Mouse (Mus musculus): ENCODE measurements around the gene Tmem252. TPM values are rescaled to one million over a fixed set of nuclear protein-coding genes. Genes with fewer than 3 reads are reported as not detected.
"Not testable (repeated sequence)": the region's sequence is repeated elsewhere in the genome, so short reads cannot be mapped to it uniquely, and the experiment has no call there.

The Tmem252 gene
- polyA plus RNA-seq, 1 experiment from 2014 or later, result 0.14 TPM

DNA sequence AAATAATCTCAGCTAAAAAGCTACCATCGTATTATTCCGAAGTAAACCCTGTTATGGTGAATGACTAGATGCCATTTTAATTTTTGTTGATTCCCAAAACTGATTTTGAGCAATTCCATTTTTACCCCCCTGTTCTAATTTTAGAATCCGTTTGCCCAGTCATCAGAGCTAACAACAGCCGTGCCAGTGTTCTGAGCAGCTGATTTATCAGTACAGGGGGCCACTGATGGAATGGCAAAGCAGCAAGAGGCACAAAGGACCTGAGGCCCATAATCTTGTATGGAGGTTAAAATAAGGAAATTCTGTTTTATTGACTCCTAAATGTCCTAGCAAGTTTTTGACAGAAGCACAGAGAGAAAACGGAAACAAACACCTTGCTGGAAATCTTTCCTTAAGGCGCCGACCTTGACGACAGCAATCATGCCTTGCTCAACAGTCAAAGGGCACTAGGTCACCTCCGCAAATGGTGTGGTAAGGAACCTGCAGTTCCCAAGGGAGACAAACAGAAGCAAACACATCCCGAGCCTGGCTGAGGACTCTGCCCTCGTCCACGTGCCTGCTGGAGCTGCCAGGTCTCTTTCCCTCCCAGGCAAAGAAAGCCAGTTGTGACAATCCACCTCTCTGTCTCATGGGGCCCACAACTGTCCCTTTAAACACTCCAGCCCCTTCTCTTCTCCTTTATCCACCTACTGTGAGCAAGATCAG, 9.4 kb downstream of the Tmem252 start:
- Histone ChIP-seq H3K9me3 (replicated peaks) (no peaks in the 10 kb centered on the region), H3K4me3 (replicated peaks) (no peak overlapping the region), H3K9ac (no peak overlapping the region), H3K27ac (replicated peaks) (no peak overlapping the region), H3K4me2 (no peak overlapping the region), H3K36me3 (replicated peaks) (no peaks in the 10 kb centered on the region), H3K4me1 (replicated peaks) (no peaks in the 10 kb centered on the region), H3K27me3 (no peaks in the 10 kb centered on the region)
- WGBS (ENCODE audit: insufficient replicate concordance), result 52% methylated on average over 12 of the region's 12 CpGs
- no peak for ATAC-seq (ENCODE audit: insufficient read depth)

DNA sequence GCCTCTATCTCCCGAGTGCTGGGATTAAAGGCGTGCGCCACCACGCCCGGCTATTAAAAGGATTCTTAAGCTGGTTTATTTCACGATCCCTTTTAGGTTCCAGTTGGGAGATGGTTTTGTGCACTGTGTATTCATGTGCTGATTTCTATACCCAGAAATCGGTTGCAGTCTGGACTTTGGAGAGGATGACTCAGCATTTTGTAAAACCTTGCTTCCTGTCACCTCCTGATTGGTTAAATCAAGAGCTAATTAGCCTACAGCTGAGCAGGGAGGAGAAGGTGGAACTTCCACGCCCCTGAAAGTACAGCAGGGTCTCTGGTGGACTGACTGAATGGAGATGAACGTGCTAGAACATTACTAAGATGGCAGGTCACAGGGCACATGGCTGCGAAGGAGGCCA, 12.6 kb downstream of the Tmem252 start:
- whole genome bisulfite sequencing (ENCODE audit: insufficient replicate concordance), result 67% methylated on average over 10 of the region's 10 CpGs
- Histone ChIP-seq H3K4me3 (replicated peaks) (no peak overlapping the region), H3K27ac (replicated peaks) (no peak overlapping the region), H3K4me2 (no peak overlapping the region), H3K9me3 (replicated peaks) (no peaks in the 10 kb centered on the region), H3K27me3 (no peaks in the 10 kb centered on the region), H3K36me3 (replicated peaks) (no peaks in the 10 kb centered on the region), H3K9ac (no peak overlapping the region), H3K4me1 (replicated peaks) (no peaks in the 10 kb centered on the region)
- no peak for ATAC-seq (ENCODE audit: insufficient read depth)

DNA sequence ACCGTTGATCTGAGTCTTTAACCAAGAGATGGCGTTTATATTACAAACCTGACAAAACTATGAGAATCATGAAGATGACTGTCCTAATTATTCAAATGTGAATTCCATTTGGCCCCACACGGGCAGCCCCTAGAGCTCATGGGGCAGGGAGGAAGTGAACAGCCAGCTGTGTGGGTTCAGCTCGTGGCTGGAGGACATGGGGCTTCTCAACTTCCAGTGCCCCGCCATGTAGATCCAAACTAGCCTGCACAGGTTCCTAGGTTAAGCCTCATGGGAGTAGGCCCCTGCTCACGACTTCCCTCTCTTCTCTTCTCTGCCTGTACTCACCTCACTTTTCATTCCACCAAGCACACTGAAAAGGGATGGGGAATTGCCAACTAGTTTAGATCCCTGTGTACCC, 14.5 kb downstream of the Tmem252 start:
- no peak overlapping the region for H3K9ac ChIP-seq
- H3K9me3 ChIP-seq (replicated peaks), result no peaks in the 10 kb centered on the region
- no peak for ATAC-seq (ENCODE audit: insufficient read depth)
- H3K27ac ChIP-seq (replicated peaks), result no peak overlapping the region
- H3K4me2 ChIP-seq, result no peak overlapping the region
- H3K27me3 ChIP-seq, result no peaks in the 10 kb centered on the region
- H3K4me1 ChIP-seq (replicated peaks), result no peaks in the 10 kb centered on the region
- whole genome bisulfite sequencing (ENCODE audit: insufficient replicate concordance), result 49% methylated on average over 6 of the region's 6 CpGs
- H3K4me3 ChIP-seq (replicated peaks), result no peak overlapping the region
- no peaks in the 10 kb centered on the region for H3K36me3 ChIP-seq (replicated peaks)

DNA sequence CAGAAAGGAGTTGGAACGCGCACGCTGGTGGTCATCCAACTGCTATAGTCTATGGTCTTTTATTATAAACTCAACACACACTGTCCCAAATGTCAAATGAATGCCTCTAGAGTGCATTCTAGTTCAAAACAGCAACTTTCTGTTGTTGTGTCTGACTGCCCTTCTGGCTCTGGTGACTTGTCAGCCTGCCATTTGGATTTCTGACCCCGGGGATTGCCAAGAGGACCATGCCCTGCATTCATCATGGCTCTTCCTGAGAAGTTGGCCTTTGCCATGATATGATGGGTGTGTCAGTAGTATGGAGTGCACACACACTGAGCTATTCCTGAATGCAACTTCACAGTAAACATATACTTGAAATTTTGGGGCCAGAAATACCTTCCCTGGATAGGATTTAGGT, 15.7 kb downstream of the Tmem252 start:
- H3K4me2 ChIP-seq, result no peak overlapping the region
- H3K36me3 ChIP-seq (replicated peaks), result no peaks in the 10 kb centered on the region
- no peak overlapping the region for H3K4me3 ChIP-seq (replicated peaks)
- WGBS (ENCODE audit: insufficient replicate concordance), result 77% methylated on average over 4 of the region's 4 CpGs
- H3K9me3 ChIP-seq (replicated peaks), result no peaks in the 10 kb centered on the region
- no peak overlapping the region for H3K27ac ChIP-seq (replicated peaks)
- no peaks in the 10 kb centered on the region for H3K27me3 ChIP-seq
- no peak overlapping the region for H3K9ac ChIP-seq
- H3K4me1 ChIP-seq (replicated peaks), result no peaks in the 10 kb centered on the region
- no peak for ATAC-seq (ENCODE audit: insufficient read depth)

DNA sequence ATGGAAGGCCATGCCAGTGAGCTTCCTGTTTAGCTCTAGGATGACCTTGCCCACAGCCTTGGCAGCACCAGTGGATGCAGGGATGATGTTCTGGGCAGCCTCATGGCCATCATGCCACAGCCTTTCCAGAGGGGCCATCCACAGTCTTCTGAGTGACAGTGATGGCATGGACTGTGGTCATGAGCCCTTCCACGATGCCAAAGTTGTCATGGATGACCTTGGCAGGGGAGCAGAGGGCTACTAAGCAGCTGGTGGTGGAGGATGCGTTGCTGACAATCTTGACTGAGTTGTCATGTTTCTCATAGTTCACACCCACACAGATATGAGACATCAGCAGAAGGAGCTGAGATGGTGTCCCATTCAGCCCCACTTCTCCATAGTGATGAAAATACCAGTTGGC, 18.9 kb downstream of the Tmem252 start:
- Histone ChIP-seq H3K36me3 (replicated peaks) (no peaks in the 10 kb centered on the region), H3K4me2 (no peak overlapping the region), H3K27ac (replicated peaks) (no peak overlapping the region), H3K4me3 (replicated peaks) (no peak overlapping the region), H3K4me1 (replicated peaks) (no peaks in the 10 kb centered on the region), H3K9ac (no peak overlapping the region), H3K9me3 (replicated peaks) (no peaks in the 10 kb centered on the region), H3K27me3 (no peaks in the 10 kb centered on the region)
- 63% methylated on average over 2 of the region's 2 CpGs for WGBS (ENCODE audit: insufficient replicate concordance)
- ATAC-seq (ENCODE audit: insufficient read depth), result no peak

DNA sequence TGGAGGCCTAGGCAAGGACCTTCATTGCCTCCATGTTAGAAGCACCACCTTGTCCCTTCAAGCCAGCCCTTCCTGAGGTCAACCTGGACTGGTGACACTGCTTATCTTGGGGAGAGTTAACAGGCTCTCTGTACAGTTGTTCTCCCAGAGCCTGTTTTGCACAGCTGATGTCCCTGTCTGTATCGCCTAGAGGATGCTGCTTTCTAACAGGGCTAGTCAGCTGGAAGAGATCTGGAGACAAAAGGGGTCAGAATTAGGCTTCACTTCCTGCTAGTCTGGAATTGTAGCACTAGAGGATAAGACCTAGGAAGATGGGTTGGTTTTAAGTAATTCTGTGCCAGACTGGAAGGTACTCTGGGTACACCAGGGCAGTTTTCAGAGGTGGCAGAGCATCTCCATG, 24.1 kb downstream of the Tmem252 start:
- no peaks in the 10 kb centered on the region for H3K9me3 ChIP-seq (replicated peaks)
- no peak overlapping the region for H3K27ac ChIP-seq (replicated peaks)
- ATAC-seq (ENCODE audit: insufficient read depth), result no peak
- WGBS (ENCODE audit: insufficient replicate concordance), result 66% methylated on average over 1 of the region's 1 CpGs
- H3K4me3 ChIP-seq (replicated peaks), result no peak overlapping the region
- H3K36me3 ChIP-seq (replicated peaks), result no peaks in the 10 kb centered on the region
- no peak overlapping the region for H3K4me2 ChIP-seq
- no peak overlapping the region for H3K9ac ChIP-seq
- no peaks in the 10 kb centered on the region for H3K4me1 ChIP-seq (replicated peaks)
- H3K27me3 ChIP-seq, result no peaks in the 10 kb centered on the region

DNA sequence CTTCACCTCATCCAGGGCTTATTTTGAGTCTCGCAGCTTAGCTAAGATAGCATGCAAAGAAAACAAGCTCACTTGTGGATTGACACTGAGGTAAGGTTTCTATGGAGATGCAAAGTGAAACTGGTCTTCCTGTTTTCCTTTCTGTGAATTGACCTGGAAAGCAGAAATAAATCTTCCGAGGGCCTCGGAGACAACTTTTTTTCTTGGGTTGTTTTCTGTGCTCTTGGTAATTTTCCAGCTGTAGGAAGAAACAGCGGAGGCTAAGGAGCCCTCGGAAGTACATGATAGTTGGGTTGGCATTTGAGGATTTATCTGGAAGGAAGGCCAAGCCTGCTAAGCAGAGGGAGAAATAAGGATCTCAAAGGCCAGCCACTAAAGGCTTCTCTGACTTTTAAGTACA, 24.8 kb downstream of the Tmem252 start:
- WGBS (ENCODE audit: insufficient replicate concordance), result 32% methylated on average over 5 of the region's 5 CpGs
- Histone ChIP-seq H3K9ac (no peak overlapping the region), H3K27ac (replicated peaks) (no peak overlapping the region), H3K9me3 (replicated peaks) (no peaks in the 10 kb centered on the region), H3K27me3 (no peaks in the 10 kb centered on the region), H3K4me3 (replicated peaks) (no peak overlapping the region), H3K4me2 (no peak overlapping the region), H3K4me1 (replicated peaks) (no peaks in the 10 kb centered on the region), H3K36me3 (replicated peaks) (no peaks in the 10 kb centered on the region)
- ATAC-seq (ENCODE audit: insufficient read depth), result no peak

DNA sequence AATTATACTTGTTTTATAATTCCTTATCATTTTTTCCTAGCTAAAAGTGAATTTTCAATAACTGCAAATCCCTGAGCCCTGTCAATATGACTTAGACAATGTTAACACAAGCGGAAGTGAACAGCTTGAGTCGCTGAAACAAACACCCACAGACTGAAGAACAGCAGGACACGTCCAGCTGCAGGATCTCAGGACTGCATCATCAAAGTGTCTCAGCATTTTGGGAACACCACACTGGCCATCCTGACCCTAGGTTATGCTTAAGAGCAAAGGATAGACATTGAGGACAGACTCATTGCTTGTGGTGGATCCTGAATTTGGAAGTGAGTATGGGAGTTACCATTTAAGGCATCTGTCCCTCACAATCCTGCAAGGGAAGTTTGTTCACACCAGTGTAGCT, 25.4 kb downstream of the Tmem252 start:
- Histone ChIP-seq H3K9me3 (replicated peaks) (no peaks in the 10 kb centered on the region), H3K4me3 (replicated peaks) (no peak overlapping the region), H3K27me3 (no peaks in the 10 kb centered on the region), H3K4me1 (replicated peaks) (no peaks in the 10 kb centered on the region), H3K36me3 (replicated peaks) (no peaks in the 10 kb centered on the region), H3K27ac (replicated peaks) (no peak overlapping the region), H3K9ac (no peak overlapping the region), H3K4me2 (no peak overlapping the region)
- WGBS (ENCODE audit: insufficient replicate concordance), result 57% methylated on average over 3 of the region's 3 CpGs
- no peak for ATAC-seq (ENCODE audit: insufficient read depth)

DNA sequence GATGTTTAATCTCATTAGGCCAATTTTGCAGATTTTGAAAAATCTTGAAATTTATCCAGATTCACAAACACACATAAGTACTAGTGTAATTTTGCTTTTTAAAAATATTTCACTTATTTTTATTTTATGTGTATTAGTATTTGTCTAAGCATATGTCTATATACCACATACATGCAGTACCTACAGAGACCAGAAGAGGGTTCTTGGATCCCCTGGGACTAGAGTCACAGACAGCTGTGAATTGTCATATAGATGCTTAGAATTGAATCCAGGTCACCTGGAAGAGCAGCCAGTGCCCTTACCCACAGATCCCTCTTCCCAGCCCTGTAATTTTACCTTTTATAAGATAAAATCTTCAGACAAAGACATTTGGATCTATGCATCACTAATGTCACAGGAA, 26.1 kb downstream of the Tmem252 start:
- Histone ChIP-seq H3K9me3 (replicated peaks) (no peaks in the 10 kb centered on the region), H3K36me3 (replicated peaks) (no peaks in the 10 kb centered on the region), H3K9ac (no peak overlapping the region), H3K27ac (replicated peaks) (no peak overlapping the region), H3K4me2 (no peak overlapping the region), H3K27me3 (no peaks in the 10 kb centered on the region), H3K4me3 (replicated peaks) (no peak overlapping the region), H3K4me1 (replicated peaks) (no peaks in the 10 kb centered on the region)
- ATAC-seq (ENCODE audit: insufficient read depth), result no peak

DNA sequence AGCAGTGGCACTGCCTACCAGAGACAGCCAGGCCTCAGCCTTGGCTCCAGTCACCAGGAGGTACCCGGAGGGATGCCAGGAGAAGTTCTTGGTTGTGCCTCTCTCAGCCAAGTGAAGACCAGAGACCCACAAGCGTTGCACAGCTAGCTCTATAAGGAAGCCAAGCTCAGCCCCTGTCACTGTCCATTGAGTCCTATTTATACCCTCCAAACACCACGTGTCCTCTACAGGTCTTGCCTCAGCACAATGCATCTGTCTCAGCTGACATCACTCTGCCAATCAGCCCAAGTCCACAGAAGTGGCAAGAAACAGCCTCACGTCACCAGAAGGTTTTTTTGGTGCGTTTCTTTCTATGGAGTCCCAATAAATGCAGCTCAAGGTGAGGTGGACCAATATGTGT, 26.9 kb downstream of the Tmem252 start:
- Histone ChIP-seq H3K27me3 (no peaks in the 10 kb centered on the region), H3K4me1 (replicated peaks) (no peaks in the 10 kb centered on the region), H3K36me3 (replicated peaks) (no peaks in the 10 kb centered on the region), H3K27ac (replicated peaks) (no peak overlapping the region), H3K4me2 (no peak overlapping the region), H3K9me3 (replicated peaks) (no peaks in the 10 kb centered on the region), H3K4me3 (replicated peaks) (no peak overlapping the region), H3K9ac (no peak overlapping the region)
- WGBS (ENCODE audit: insufficient replicate concordance), result 59% methylated on average over 5 of the region's 5 CpGs
- ATAC-seq (ENCODE audit: insufficient read depth), result no peak

DNA sequence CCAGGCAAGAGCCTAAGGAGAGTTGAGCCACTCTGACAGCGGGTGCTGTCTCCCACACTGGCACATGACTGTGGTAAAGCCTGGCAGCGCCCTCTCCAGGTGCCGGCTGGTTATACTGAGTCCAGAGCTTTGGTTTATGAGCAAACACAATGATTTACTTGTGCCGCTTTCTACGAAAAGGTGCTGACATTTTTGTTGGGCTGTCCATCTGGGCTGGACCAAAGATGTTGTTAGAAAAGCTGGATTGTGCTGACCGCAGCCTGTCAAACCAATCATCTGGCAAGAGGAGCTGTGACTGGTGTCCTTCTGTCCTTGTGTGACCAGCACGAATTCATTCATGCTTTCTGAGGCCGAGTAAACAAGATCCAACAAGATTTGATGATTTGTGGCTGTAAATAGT, 27.9 kb downstream of the Tmem252 start:
- Histone ChIP-seq H3K27ac (replicated peaks) (no peak overlapping the region), H3K9me3 (replicated peaks) (no peaks in the 10 kb centered on the region), H3K36me3 (replicated peaks) (no peaks in the 10 kb centered on the region), H3K4me3 (replicated peaks) (no peak overlapping the region), H3K4me2 (no peak overlapping the region), H3K4me1 (replicated peaks) (no peaks in the 10 kb centered on the region), H3K9ac (no peak overlapping the region), H3K27me3 (no peaks in the 10 kb centered on the region)
- WGBS (ENCODE audit: insufficient replicate concordance), result 58% methylated on average over 8 of the region's 8 CpGs
- ATAC-seq (ENCODE audit: insufficient read depth), result no peak

DNA sequence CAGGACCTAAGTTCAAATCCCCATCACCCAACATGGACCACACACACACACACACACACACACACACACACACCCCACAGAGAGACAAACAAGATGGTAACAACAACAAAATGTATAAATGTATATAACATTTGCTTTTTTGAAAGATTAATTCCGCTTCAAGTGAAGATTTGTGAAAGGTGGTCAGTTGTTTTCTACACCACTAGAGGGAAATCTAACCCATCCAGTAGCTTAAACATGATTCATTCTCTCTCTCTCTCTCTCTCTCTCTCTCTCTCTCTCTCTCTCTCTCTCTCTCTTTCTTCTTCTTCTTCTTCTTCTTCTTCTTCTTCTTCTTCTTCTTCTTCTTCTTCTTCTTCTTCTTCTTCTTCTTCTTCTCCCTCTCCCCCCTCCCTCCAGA, 29.4 kb downstream of the Tmem252 start:
- not testable (repeated sequence) for H3K4me2 ChIP-seq; H3K4me3 ChIP-seq (replicated peaks); H3K9me3 ChIP-seq (replicated peaks); H3K9ac ChIP-seq; H3K27me3 ChIP-seq; H3K27ac ChIP-seq (replicated peaks); H3K4me1 ChIP-seq (replicated peaks); H3K36me3 ChIP-seq (replicated peaks); ATAC-seq (ENCODE audit: insufficient read depth)
- 33% methylated on average over 1 of the region's 1 CpGs for WGBS (ENCODE audit: insufficient replicate concordance)

Data from liver, embryonic 15.5 days (tissue).